ENCODE assay signal across 8 mouse cellular contexts in the genomic region with DNA sequence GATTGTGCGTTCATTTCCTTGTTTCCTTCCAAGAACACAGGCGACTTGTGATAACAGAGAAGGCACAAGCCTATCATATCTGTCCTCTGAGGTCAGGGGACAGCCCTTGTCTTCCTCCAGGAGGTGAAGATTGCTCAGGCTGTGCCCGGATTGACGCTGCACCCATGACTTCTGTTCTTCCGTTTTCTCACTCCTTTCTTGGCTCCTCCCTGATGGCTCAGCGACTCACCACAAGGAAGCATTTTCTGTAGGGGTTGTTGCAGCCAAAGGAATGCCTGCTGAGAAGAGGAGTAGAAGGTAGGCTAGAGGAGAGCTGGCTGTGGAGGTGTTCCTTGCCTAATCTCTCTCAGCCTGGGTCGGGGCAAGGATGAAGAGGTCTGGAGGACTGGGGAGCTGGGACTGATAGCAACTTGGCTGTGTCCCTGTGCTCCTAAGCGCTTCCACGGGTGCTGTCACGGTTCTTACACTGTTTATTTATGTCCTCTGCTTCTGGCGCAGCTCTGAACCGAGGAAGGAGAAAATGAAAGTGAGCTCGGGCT. TPM values are rescaled to one million over a fixed set of nuclear protein-coding genes. Genes with fewer than 3 reads are reported as not detected.
A peak's percentile ranks its signal among the peaks of the same experiment; 100 is the strongest.
DNase-seq lines count a peak whose midpoint lies in the region; ATAC-seq and TF ChIP-seq lines count a peak whose summit lies in the region.

No protein-coding gene starts in this region.

- TF ChIP-seq CTCF in intestine, postnatal 0 days (IDR thresholded peaks at IDR 0.05; ENCODE audit: low read depth): 0 out of 2 replicates have a peak, but pooled peaks have one; percentile 22
- TF ChIP-seq CTCF in spleen, adult 2 months (IDR thresholded peaks at IDR 0.05; ENCODE audit: extremely low read depth, insufficient read depth, insufficient read length, insufficient replicate concordance): no peak

- DNase-seq in gastrocnemius, adult 18-20 months (ENCODE audit: low spot score): peak; percentile 23
- DNase-seq in gastrocnemius, postnatal 4 days (ENCODE audit: low spot score in 2 of 2): no peak
- peak; percentile 68 for DNase-seq in MEL-GATA-1-ER (ENCODE audit: extremely low read depth, low read depth)
- DNase-seq in forebrain, embryonic 14.5 days (ENCODE audit: low spot score): no peak
- peak in 1 of 2 experiments; percentile 29 for DNase-seq in spleen, adult 2 months (ENCODE audit: low read depth in 1 of 2, low spot score in 2 of 2)
- DNase-seq in left cerebral cortex, adult 9 months (ENCODE audit: low spot score in 2 of 2): no peak

- H3K9ac ChIP-seq in forebrain, embryonic 14.5 days (ENCODE audit: low read length): no peak overlapping the region; the same call in 1 of the 2 replicates
- peak overlapping the region; percentile 70 for H3K9ac ChIP-seq in intestine, postnatal 0 days (ENCODE audit: low read depth, low read length)
- peak overlapping the region; percentile 64 for H3K9ac ChIP-seq in lung, embryonic 16.5 days (ENCODE audit: low read length)

- 63% methylated on average over 13 of the region's 13 CpGs for WGBS in forebrain, embryonic 14.5 days
- WGBS in intestine, postnatal 0 days: 6% methylated on average over 13 of the region's 13 CpGs
- WGBS in lung, embryonic 16.5 days: 10% methylated on average over 13 of the region's 13 CpGs
- 1% methylated on average over 13 of the region's 13 CpGs for WGBS in spleen, adult 2 months

- no peak overlapping the region for H3K27ac ChIP-seq in forebrain, embryonic 14.5 days (ENCODE audit: low read depth, low read length)
- peak overlapping the region; percentile 98 for H3K27ac ChIP-seq in intestine, postnatal 0 days (ENCODE audit: low read depth, low read length)
- peak overlapping the region; percentile 80 for H3K27ac ChIP-seq in lung, embryonic 16.5 days (ENCODE audit: low read length)
- peak overlapping the region; percentile 90 for H3K27ac ChIP-seq in spleen, adult 2 months (ENCODE audit: insufficient read depth, low read length)

- H3K4me2 ChIP-seq in forebrain, embryonic 14.5 days (ENCODE audit: low read length): peak overlapping the region; percentile 24
- H3K4me2 ChIP-seq in intestine, postnatal 0 days (replicated peaks; ENCODE audit: low read depth): peak overlapping the region; percentile 75
- H3K4me2 ChIP-seq in lung, embryonic 16.5 days (ENCODE audit: low read depth, low read length): peak overlapping the region; percentile 76

- H3K27me3 ChIP-seq in forebrain, embryonic 14.5 days (replicated peaks; ENCODE audit: control insufficient read depth, insufficient read depth, low read length): no peaks in the 10 kb centered on the region
- H3K27me3 ChIP-seq in intestine, postnatal 0 days (replicated peaks; ENCODE audit: control insufficient read depth, insufficient read depth, low read length): no peaks in the 10 kb centered on the region
- H3K27me3 ChIP-seq in lung, embryonic 16.5 days (ENCODE audit: control insufficient read depth, insufficient read depth, low read depth, low read length): no peaks in the 10 kb centered on the region
- no peaks in the 10 kb centered on the region for H3K27me3 ChIP-seq in spleen, adult 2 months (ENCODE audit: control insufficient read depth, insufficient read depth, low read length)

- no peak overlapping the region for H3K4me3 ChIP-seq in forebrain, embryonic 14.5 days (ENCODE audit: low read depth, low read length)
- H3K4me3 ChIP-seq in intestine, postnatal 0 days (ENCODE audit: low read depth, low read length): peak overlapping the region; percentile 51
- H3K4me3 ChIP-seq in lung, embryonic 16.5 days (ENCODE audit: low read length): peak overlapping the region; percentile 53
- H3K4me3 ChIP-seq in spleen, adult 2 months (ENCODE audit: extremely low read depth, insufficient read depth, insufficient read length): peak overlapping the region; percentile 63

- H3K4me1 ChIP-seq in forebrain, embryonic 14.5 days (ENCODE audit: control insufficient read depth, insufficient read depth, low read length): peaks cover 20% of the 10 kb centered on the region
- 0 out of 2 replicates have a peak, but pooled peaks cover 6% of the 10 kb centered on the region for H3K4me1 ChIP-seq in intestine, postnatal 0 days (replicated peaks; ENCODE audit: control insufficient read depth, insufficient read depth, low read length)
- peaks cover 25% of the 10 kb centered on the region for H3K4me1 ChIP-seq in lung, embryonic 16.5 days (replicated peaks; ENCODE audit: control insufficient read depth, insufficient read depth, low read length)
- peaks cover 2% of the 10 kb centered on the region; the same call in 1 of the 2 replicates for H3K4me1 ChIP-seq in spleen, adult 2 months (ENCODE audit: control insufficient read depth, insufficient read depth, insufficient read length)

- no peaks in the 10 kb centered on the region for H3K9me3 ChIP-seq in forebrain, embryonic 14.5 days (replicated peaks; ENCODE audit: control insufficient read depth, low read length)
- no peaks in the 10 kb centered on the region for H3K9me3 ChIP-seq in intestine, postnatal 0 days (ENCODE audit: control insufficient read depth)
- H3K9me3 ChIP-seq in lung, embryonic 16.5 days (ENCODE audit: control insufficient read depth, low read length): no peaks in the 10 kb centered on the region

- ATAC-seq in forebrain, embryonic 14.5 days: no peak
- ATAC-seq in intestine, postnatal 0 days: peak; percentile 89
- ATAC-seq in lung, embryonic 16.5 days (ENCODE audit: low read depth): peak; percentile 16; the same call in 1 of the 2 replicates

- TF ChIP-seq POLR2A in spleen, adult 2 months (IDR thresholded peaks at IDR 0.05; ENCODE audit: low read depth, low read length): no peak

- peaks cover 13% of the 10 kb centered on the region; the same call in 1 of the 2 replicates for H3K36me3 ChIP-seq in forebrain, embryonic 14.5 days (ENCODE audit: control insufficient read depth, insufficient read depth, low read length)
- peaks cover 11% of the 10 kb centered on the region; the same call in 1 of the 2 replicates for H3K36me3 ChIP-seq in intestine, postnatal 0 days (ENCODE audit: control insufficient read depth, insufficient read depth)
- H3K36me3 ChIP-seq in lung, embryonic 16.5 days (ENCODE audit: control insufficient read depth, insufficient read depth, low read length): no peaks in the 10 kb centered on the region
- H3K36me3 ChIP-seq in spleen, adult 2 months (ENCODE audit: control insufficient read depth, insufficient read depth, low read length): no peaks in the 10 kb centered on the region

RNA-seq across cellular contexts. Expression of gene Rnasel, which starts 2.6 kb away (rescaled TPM):
- 1 to 10 TPM in 1 of 2 experiments, under 1 TPM in 1; 0.87 to 1.5 TPM for total RNA-seq in gastrocnemius, adult 18-20 months (2021)
- 10 to 100 TPM; 15.2 to 15.9 TPM for total RNA-seq in gastrocnemius, postnatal 4 days (2021)
- 29.9 and 37.3 TPM in 2 replicates for polyA plus RNA-seq in forebrain, embryonic 14.5 days (2014; fragmentation: Nextera tagmentation; extraction: Ambion mirVana)
- 49.9 and 57.7 TPM in 2 replicates for polyA plus RNA-seq in intestine, postnatal 0 days (2015; fragmentation: Nextera tagmentation; extraction: Ambion mirVana)
- 7.8 and 8.7 TPM in 2 replicates for polyA plus RNA-seq in lung, embryonic 16.5 days (2015; fragmentation: Nextera tagmentation; extraction: Ambion mirVana)
- polyA plus RNA-seq in spleen, adult 2 months (2012; rRNA removed): 5.1 and 7.0 TPM in 2 replicates

RNA-seq across cellular contexts. Expression of gene Rgs16, which starts 11.7 kb away (rescaled TPM):
- under 1 TPM; 0.81 to 0.87 TPM for total RNA-seq in gastrocnemius, adult 18-20 months (2021)
- total RNA-seq in gastrocnemius, postnatal 4 days (2021): 10 to 100 TPM; 13.8 to 16.9 TPM
- polyA plus RNA-seq in forebrain, embryonic 14.5 days (2014; fragmentation: Nextera tagmentation; extraction: Ambion mirVana): 20.0 and 22.9 TPM in 2 replicates
- polyA plus RNA-seq in intestine, postnatal 0 days (2015; fragmentation: Nextera tagmentation; extraction: Ambion mirVana): 2.1 and 2.4 TPM in 2 replicates
- polyA plus RNA-seq in lung, embryonic 16.5 days (2015; fragmentation: Nextera tagmentation; extraction: Ambion mirVana): 1.9 and 2.2 TPM in 2 replicates
- polyA plus RNA-seq in spleen, adult 2 months (2012; rRNA removed): 0.88 and 1.2 TPM in 2 replicates

Comparison
In these comparisons a context has a peak if more than half of its experiments do, and no peak if none do; other contexts are left out.
1. DNase-seq: peak in gastrocnemius, adult 18-20 months (single experiment) and MEL-GATA-1-ER (single experiment); none in gastrocnemius, postnatal 4 days (0 of 2), forebrain, embryonic 14.5 days (single experiment) and left cerebral cortex, adult 9 months (0 of 2).
2. H3K4me2 ChIP-seq: peak in every context shown above with its lines; median percentile 76 in lung, embryonic 16.5 days; 75 in intestine, postnatal 0 days; 24 in forebrain, embryonic 14.5 days.